ENCODE assay signal across 22 mouse cellular contexts in genomic region chr12:64449911-64450310, GRCm38 (mm10). TPM values are rescaled to one million over a fixed set of nuclear protein-coding genes. Genes with fewer than 3 reads are reported as not detected.
DNase-seq lines count a peak whose midpoint lies in the region; ATAC-seq and TF ChIP-seq lines count a peak whose summit lies in the region.
"Had no signal": no experiment of that assay in that cellular context is flagged by ENCODE, and none has a peak within 500 bp of the region (broad histone marks: within the 10 kb centered on the region; RNA-seq: fewer than 3 reads in every experiment).

No protein-coding gene starts in this region.

- no peak overlapping the region for H3K27ac ChIP-seq in heart, embryonic 11.5 days (ENCODE audit: low read depth, low read length)
- H3K27ac ChIP-seq in thymus, adult 2 months (ENCODE audit: control insufficient read depth, insufficient read depth, low read length): no peak overlapping the region
- H3K27ac ChIP-seq: forebrain, embryonic 13.5 days; intestine, embryonic 15.5 days; kidney, postnatal 0 days; midbrain, embryonic 15.5 days; neural tube, embryonic 12.5 days had no signal

- DNase-seq in heart, postnatal 10 days: peak; percentile 3
- peak; percentile 24 for DNase-seq in layer of hippocampus, adult 9-10 months (ENCODE audit: low spot score)
- DNase-seq in layer of hippocampus, postnatal 25 days (ENCODE audit: extremely low spot score in 1 of 2, low spot score in 1 of 2): no peak
- DNase-seq in 416B (ENCODE audit: low read depth): peak; percentile 27
- DNase-seq in brain, embryonic 14.5 days (ENCODE audit: low read depth): peak; percentile 10
- no peak for DNase-seq in natural killer cell, adult 2 months (ENCODE audit: low spot score in 2 of 2)
- DNase-seq in thymus, adult 2 months: no peak
- DNase-seq: cerebellum, adult 11 months; cerebellum, postnatal 25 days; gastrocnemius, postnatal 36 days; left cerebral cortex, postnatal 4 days had no signal

- no peak for TF ChIP-seq POLR2A in brain, embryonic 14.5 days (IDR thresholded peaks at IDR 0.05; ENCODE audit: borderline replicate concordance, extremely low read depth, insufficient read depth, insufficient read length, poor library complexity, severe bottlenecking)
- TF ChIP-seq POLR2A in thymus, adult 2 months (IDR thresholded peaks at IDR 0.05; ENCODE audit: control insufficient read depth, extremely low read depth, insufficient read depth, low read length, poor library complexity): no peak

- no peaks in the 10 kb centered on the region for H3K36me3 ChIP-seq in heart, embryonic 11.5 days (ENCODE audit: control insufficient read depth, insufficient read depth, low read length)
- no peaks in the 10 kb centered on the region for H3K36me3 ChIP-seq in thymus, adult 2 months (ENCODE audit: control insufficient read depth, insufficient read depth, low read length)
- H3K36me3 ChIP-seq: intestine, embryonic 15.5 days; midbrain, embryonic 15.5 days; neural tube, embryonic 12.5 days had no signal

- no peak overlapping the region for H3K9ac ChIP-seq in heart, embryonic 11.5 days (ENCODE audit: low read depth, low read length)
- H3K9ac ChIP-seq: forebrain, embryonic 13.5 days; intestine, embryonic 15.5 days; midbrain, embryonic 15.5 days; neural tube, embryonic 12.5 days had no signal

- no peaks in the 10 kb centered on the region for H3K27me3 ChIP-seq in heart, embryonic 11.5 days (ENCODE audit: control insufficient read depth, insufficient read depth, low read length)
- H3K27me3 ChIP-seq in thymus, adult 2 months (ENCODE audit: control insufficient read depth, insufficient read depth, low read length): no peaks in the 10 kb centered on the region
- H3K27me3 ChIP-seq: forebrain, embryonic 13.5 days; intestine, embryonic 15.5 days; midbrain, embryonic 15.5 days; neural tube, embryonic 12.5 days had no signal

- TF ChIP-seq CTCF in brain, embryonic 14.5 days (IDR thresholded peaks at IDR 0.05; ENCODE audit: borderline replicate concordance, extremely low read depth, insufficient read depth, insufficient read length): no peak
- no peak for TF ChIP-seq CTCF in thymus, adult 2 months (IDR thresholded peaks at IDR 0.05; ENCODE audit: borderline replicate concordance, control insufficient read depth, extremely low read depth, insufficient read depth, low read length, poor library complexity)

- no peak overlapping the region for H3K4me2 ChIP-seq in heart, embryonic 11.5 days
- H3K4me2 ChIP-seq: forebrain, embryonic 13.5 days; intestine, embryonic 15.5 days; liver, embryonic 11.5 days; midbrain, embryonic 15.5 days; neural tube, embryonic 12.5 days had no signal

- no peak overlapping the region for H3K4me3 ChIP-seq in heart, embryonic 11.5 days (ENCODE audit: low read depth, low read length)
- H3K4me3 ChIP-seq in thymus, adult 2 months (ENCODE audit: control insufficient read depth, insufficient read depth, low read length): no peak overlapping the region
- H3K4me3 ChIP-seq: forebrain, embryonic 13.5 days; intestine, embryonic 15.5 days; midbrain, embryonic 15.5 days; neural tube, embryonic 12.5 days had no signal

- WGBS in heart, embryonic 11.5 days (ENCODE audit: insufficient replicate concordance): 65% methylated on average over 9 of the region's 9 CpGs
- 81% methylated on average over 9 of the region's 9 CpGs for WGBS in thymus, adult 2 months

- intact Hi-C loops in heart, postnatal 10 days (cut with DNase I): no loop called here

- ATAC-seq in heart, embryonic 11.5 days (replicated peaks; ENCODE audit: insufficient number of reproducible peaks, low FRiP score, low TSS enrichment): no peak
- ATAC-seq: forebrain, embryonic 13.5 days; intestine, embryonic 15.5 days; midbrain, embryonic 15.5 days had no signal

- H3K4me1 ChIP-seq in heart, embryonic 11.5 days (ENCODE audit: control insufficient read depth, insufficient read depth, low read length): no peaks in the 10 kb centered on the region
- H3K4me1 ChIP-seq in thymus, adult 2 months (replicated peaks; ENCODE audit: control insufficient read depth, insufficient read depth, low read length): no peaks in the 10 kb centered on the region
- H3K4me1 ChIP-seq: forebrain, embryonic 13.5 days; intestine, embryonic 15.5 days; midbrain, embryonic 15.5 days; neural tube, embryonic 12.5 days had no signal

- no peaks in the 10 kb centered on the region for H3K9me3 ChIP-seq in heart, embryonic 11.5 days (replicated peaks; ENCODE audit: control insufficient read depth, low read length)
- H3K9me3 ChIP-seq: forebrain, embryonic 13.5 days; intestine, embryonic 15.5 days; midbrain, embryonic 15.5 days; neural tube, embryonic 12.5 days had no signal

RNA-seq across cellular contexts. Expression of gene Fscb, which starts 24.6 kb away (rescaled TPM):
- not detected for total RNA-seq in heart, postnatal 10 days (2021)
- polyA plus RNA-seq in heart, embryonic 11.5 days (2014; fragmentation: Nextera tagmentation; extraction: Ambion mirVana): not detected in 2 replicates
- not detected for total RNA-seq in layer of hippocampus, postnatal 25 days (2021)
- polyA plus RNA-seq in brain, embryonic 14.5 days (2012; rRNA removed): not detected in 2 replicates
- not detected in 2 replicates for polyA plus RNA-seq in thymus, adult 2 months (2012; rRNA removed)
- total RNA-seq: adrenal gland, adult 18-20 months; gastrocnemius, postnatal 36 days; heart, postnatal 25 days; left cerebral cortex, adult 18-20 months; left cerebral cortex, postnatal 4 days had no signal
- polyA plus RNA-seq: forebrain, embryonic 13.5 days; intestine, embryonic 15.5 days; kidney, postnatal 0 days; liver, embryonic 11.5 days; lung, embryonic 16.5 days; midbrain, embryonic 15.5 days; neural tube, embryonic 12.5 days had no signal

Comparison
In these comparisons a context has a peak if more than half of its experiments do, and no peak if none do; other contexts are left out.
1. DNase-seq: peak in heart, postnatal 10 days (2 of 2), layer of hippocampus, adult 9-10 months (single experiment), 416B (single experiment) and brain, embryonic 14.5 days (single experiment); none in layer of hippocampus, postnatal 25 days (0 of 2), natural killer cell, adult 2 months (0 of 2) and thymus, adult 2 months (single experiment).